Mouse (Mus musculus) heart, adult 18-20 months (tissue): ENCODE results near the gene H2-Ke6. TPM values are rescaled to one million over a fixed set of nuclear protein-coding genes. Genes with fewer than 3 reads are reported as not detected.
"Not testable (repeated sequence)": the region's sequence is repeated elsewhere in the genome, so short reads cannot be mapped to it uniquely, and the experiment has no call there.

ENCODE experiments used
- DNase-seq, 2 experiments: peaks; one replicate each; pipeline ENCODE4 v3.0.0; 2021 to 2022; ENCODE audit warnings: mixed read lengths in 1 of 2
- microRNA-seq, 2 experiments: library from miRNA; unstranded; fragments of <30 nt; microRNA quantifications; one replicate each; pipeline ENCODE4 v1.2.0; 2022
- total RNA-seq, 2 experiments: library from RNA; stranded (reverse); gene quantifications; 2 replicates each; pipeline ENCODE4 v1.2.3; 2021

The H2-Ke6 gene
- total RNA-seq, 2 experiments from 2014 or later: 131 to 137 TPM

GRCm38 (mm10) chr17:33998697-33999096 is 29.2 kb downstream of the H2-Ke6 start:
- DNase-seq: peak in 1 of 2 experiments; percentile 11

- not testable (repeated sequence) for DNase-seq
These were observed 30.8 kb downstream of the H2-Ke6 start for GRCm38 (mm10) chr17:33997025-33997424.

GRCm38 (mm10) chr17:33995651-33996050 is 32.2 kb downstream of the H2-Ke6 start:
- DNase-seq: no peak

GRCm38 (mm10) chr17:33994959-33995358 is 32.9 kb downstream of the H2-Ke6 start:
- DNase-seq: no peak

GRCm38 (mm10) chr17:33991788-33992664 is 35.8 kb downstream of the H2-Ke6 start:
- DNase-seq: peak; percentile 49 to 76

GRCm38 (mm10) chr17:33982136-33982535 is 45.7 kb downstream of the H2-Ke6 start:
- peak; percentile 63 to 89 for DNase-seq

GRCm38 (mm10) chr17:33981192-33981909 is 46.5 kb downstream of the H2-Ke6 start:
- DNase-seq: peak; percentile 91 to 95

GRCm38 (mm10) chr17:33980181-33981035 is 47.5 kb downstream of the H2-Ke6 start:
- DNase-seq: no peak

- no peak for DNase-seq
These were observed 48.3 kb downstream of the H2-Ke6 start for GRCm38 (mm10) chr17:33979512-33980050.

GRCm38 (mm10) chr17:33978631-33979031 is 49.2 kb downstream of the H2-Ke6 start:
- peak; percentile 86 to 95 for DNase-seq

GRCm38 (mm10) chr17:33977861-33978557 is 49.9 kb downstream of the H2-Ke6 start:
- no peak for DNase-seq

Small RNA genes lying within 50 kb of the gene (microRNA-seq; reads per million reads assigned to microRNA genes)
- 0 to 0.81 reads per million in 2 experiments for gene Mir219a-1
- 0 reads per million in 2 experiments for gene Mir219c

Other genes with a start within 250 kb of the H2-Ke6 start
- gene Angptl4, start 246.2 kb downstream of the H2-Ke6 start, total RNA-seq: 10 to 100 TPM in 1 of 2 experiments, 1 to 10 TPM in 1; 5.5 to 12.2 TPM
- 10 to 100 TPM; 49.0 to 64.9 TPM for gene Kank3, start 217.5 kb downstream of the H2-Ke6 start, total RNA-seq
- 100 to 1,000 TPM; 702 to 791 TPM for gene Rps28, start 203.5 kb downstream of the H2-Ke6 start, total RNA-seq
- 100 to 1,000 TPM; 645 to 655 TPM for gene Ndufa7, start 203.5 kb downstream of the H2-Ke6 start, total RNA-seq
- 10 to 100 TPM; 31.8 to 34.9 TPM for gene Cd320, start 185.0 kb downstream of the H2-Ke6 start, total RNA-seq
- gene Gm7029, start 154.2 kb downstream of the H2-Ke6 start, total RNA-seq: not detected
- 1 to 10 TPM in 1 of 2 experiments, under 1 TPM in 1; 0.80 to 1.4 TPM for gene Kifc1, start 137.4 kb downstream of the H2-Ke6 start, total RNA-seq
- gene Platr17, start 122.9 kb downstream of the H2-Ke6 start, total RNA-seq: not detected
- gene Daxx, start 118.6 kb downstream of the H2-Ke6 start, total RNA-seq: 10 to 100 TPM; 12.3 to 20.7 TPM
- gene Tapbp, start 112.2 kb downstream of the H2-Ke6 start, total RNA-seq: 100 to 1,000 TPM; 111 to 115 TPM
- 10 to 100 TPM; 15.6 to 16.6 TPM for gene Zbtb22, start 112.2 kb downstream of the H2-Ke6 start, total RNA-seq
- 10 to 100 TPM; 30.9 to 31.8 TPM for gene Rgl2, start 98.5 kb downstream of the H2-Ke6 start, total RNA-seq
- gene Pfdn6, start 87.7 kb downstream of the H2-Ke6 start, total RNA-seq: 10 to 100 TPM; 69.9 to 76.1 TPM
- 10 to 100 TPM; 10.3 to 10.9 TPM for gene Wdr46, start 87.4 kb downstream of the H2-Ke6 start, total RNA-seq
- gene B3galt4, start 76.6 kb downstream of the H2-Ke6 start, total RNA-seq: 1 to 10 TPM; 1.3 to 1.8 TPM
- gene Vps52, start 72.2 kb downstream of the H2-Ke6 start, total RNA-seq: 10 to 100 TPM; 36.8 to 39.7 TPM
- 100 to 1,000 TPM; 419 to 435 TPM for gene Rps18, start 72.1 kb downstream of the H2-Ke6 start, total RNA-seq
- gene H2-K1, start 27.7 kb downstream of the H2-Ke6 start, total RNA-seq: 100 to 1,000 TPM; 204 to 337 TPM
- gene Ring1, start 3.4 kb downstream of the H2-Ke6 start, total RNA-seq: 10 to 100 TPM; 13.2 to 16.9 TPM
- gene Slc39a7, start 3.6 kb upstream of the H2-Ke6 start, total RNA-seq: 10 to 100 TPM; 66.3 to 67.0 TPM
- 10 to 100 TPM; 42.3 to 45.4 TPM for gene Rxrb, start 3.8 kb upstream of the H2-Ke6 start, total RNA-seq
- 1 to 10 TPM in 1 of 2 experiments, under 1 TPM in 1; 0.55 to 1.7 TPM for gene Col11a2, start 11.4 kb upstream of the H2-Ke6 start, total RNA-seq
- 1 to 10 TPM in 1 of 2 experiments, not detected in 1; 1.6 TPM for gene H2-Oa, start 64.3 kb upstream of the H2-Ke6 start, total RNA-seq
- gene H2-DMa, start 91.5 kb upstream of the H2-Ke6 start, total RNA-seq: 1 to 10 TPM; 5.9 to 7.2 TPM
- gene Brd2, start 94.6 kb upstream of the H2-Ke6 start, total RNA-seq: 10 to 100 TPM; 64.5 to 79.0 TPM
- 1 to 10 TPM; 2.0 to 7.5 TPM for gene H2-DMb2, start 115.2 kb upstream of the H2-Ke6 start, total RNA-seq
- gene H2-DMb1, start 125.0 kb upstream of the H2-Ke6 start, total RNA-seq: 1 to 10 TPM; 3.0 to 3.9 TPM
- 10 to 100 TPM in 1 of 2 experiments, 1 to 10 TPM in 1; 5.7 to 11.4 TPM for gene Tap1, start 159.5 kb upstream of the H2-Ke6 start, total RNA-seq
- gene Psmb9, start 159.7 kb upstream of the H2-Ke6 start, total RNA-seq: 10 to 100 TPM; 13.1 to 25.3 TPM
- 10 to 100 TPM; 19.5 to 34.4 TPM for gene Psmb8, start 169.7 kb upstream of the H2-Ke6 start, total RNA-seq
- gene Tap2, start 175.5 kb upstream of the H2-Ke6 start, total RNA-seq: 10 to 100 TPM; 25.3 to 33.3 TPM
- gene H2-Ob, start 210.8 kb upstream of the H2-Ke6 start, total RNA-seq: 1 to 10 TPM in 1 of 2 experiments, under 1 TPM in 1; 0.77 to 5.7 TPM
- gene H2-Ab1, start 229.6 kb upstream of the H2-Ke6 start, total RNA-seq: 10 to 100 TPM; 36.6 to 43.8 TPM